Mouse (Mus musculus): ENCODE results near the gene Olfr1318. TPM values are rescaled to one million over a fixed set of nuclear protein-coding genes. Genes with fewer than 3 reads are reported as not detected.

The Olfr1318 gene
- polyA plus RNA-seq, 1 experiment: not detected

GRCm38 (mm10) chr2:112196859-112197258, 42.9 kb downstream of the Olfr1318 start:
- Histone ChIP-seq H3K27me3 (ENCODE audit: control insufficient read depth, insufficient read depth, insufficient read length) (no peaks in the 10 kb centered on the region), H3K79me2 (ENCODE audit: control insufficient read depth, insufficient read depth) (no peaks in the 10 kb centered on the region), H3ac (ENCODE audit: control insufficient read depth, insufficient read length) (no peak overlapping the region), H3K36me3 (ENCODE audit: control insufficient read depth, insufficient read depth) (no peaks in the 10 kb centered on the region), H3K4me2 (ENCODE audit: low read depth) (no peak overlapping the region), H3K4me3 (no peak overlapping the region)
- TF ChIP-seq E2F4 (IDR thresholded peaks at IDR 0.05; ENCODE audit: insufficient read depth) (no peak), CEBPB (IDR thresholded peaks at IDR 0.05; ENCODE audit: insufficient read depth, poor library complexity, severe bottlenecking) (no peak), TCF12 (IDR thresholded peaks at IDR 0.05; ENCODE audit: insufficient read depth, poor library complexity, severe bottlenecking) (no peak), USF1 (IDR thresholded peaks at IDR 0.05; ENCODE audit: low read depth) (no peak), REST (IDR thresholded peaks at IDR 0.05; ENCODE audit: insufficient read depth, insufficient read length) (no peak), SRF (IDR thresholded peaks at IDR 0.05; ENCODE audit: control insufficient read depth, insufficient read length, low read depth) (no peak), TCF3 (IDR thresholded peaks at IDR 0.05; ENCODE audit: insufficient read length, low read depth) (no peak), MAX (IDR thresholded peaks at IDR 0.05; ENCODE audit: low read depth) (no peak), POLR2AphosphoS2 (IDR thresholded peaks at IDR 0.05; ENCODE audit: insufficient read length, low read depth) (no peak), POLR2A (IDR thresholded peaks at IDR 0.05; ENCODE audit: insufficient read length, low read depth) (no peak), MYOG (IDR thresholded peaks at IDR 0.05; ENCODE audit: control insufficient read depth in 1 of 3, insufficient read depth in 1 of 3, insufficient read length in 2 of 3, low read depth in 2 of 3) (no peak), MYOD1 (IDR thresholded peaks at IDR 0.05; ENCODE audit: control insufficient read depth in 1 of 3, insufficient read length in 2 of 3, low read depth in 2 of 3) (no peak)

- no peaks in the 10 kb centered on the region for H3K27me3 ChIP-seq (ENCODE audit: control insufficient read depth, insufficient read depth, insufficient read length)
- H3K79me2 ChIP-seq (ENCODE audit: control insufficient read depth, insufficient read depth): no peaks in the 10 kb centered on the region
- H3ac ChIP-seq (ENCODE audit: control insufficient read depth, insufficient read length): no peak overlapping the region
- no peak overlapping the region for H3K4me3 ChIP-seq
- H3K4me2 ChIP-seq (ENCODE audit: low read depth): no peak overlapping the region
- H3K36me3 ChIP-seq (ENCODE audit: control insufficient read depth, insufficient read depth): no peaks in the 10 kb centered on the region
- no peak for TF ChIP-seq REST (IDR thresholded peaks at IDR 0.05; ENCODE audit: insufficient read depth, insufficient read length)
- no peak for TF ChIP-seq POLR2A (IDR thresholded peaks at IDR 0.05; ENCODE audit: insufficient read length, low read depth)
- no peak for TF ChIP-seq USF1 (IDR thresholded peaks at IDR 0.05; ENCODE audit: low read depth)
- no peak for TF ChIP-seq MYOG (IDR thresholded peaks at IDR 0.05; ENCODE audit: control insufficient read depth in 1 of 3, insufficient read depth in 1 of 3, insufficient read length in 2 of 3, low read depth in 2 of 3)
- no peak for TF ChIP-seq POLR2AphosphoS2 (IDR thresholded peaks at IDR 0.05; ENCODE audit: insufficient read length, low read depth)
- TF ChIP-seq SRF (IDR thresholded peaks at IDR 0.05; ENCODE audit: control insufficient read depth, insufficient read length, low read depth): no peak
- TF ChIP-seq TCF12 (IDR thresholded peaks at IDR 0.05; ENCODE audit: insufficient read depth, poor library complexity, severe bottlenecking): no peak
- TF ChIP-seq E2F4 (IDR thresholded peaks at IDR 0.05; ENCODE audit: insufficient read depth): no peak
- TF ChIP-seq TCF3 (IDR thresholded peaks at IDR 0.05; ENCODE audit: insufficient read length, low read depth): no peak
- TF ChIP-seq MYOD1 (IDR thresholded peaks at IDR 0.05; ENCODE audit: control insufficient read depth in 1 of 3, insufficient read length in 2 of 3, low read depth in 2 of 3): no peak
- no peak for TF ChIP-seq MAX (IDR thresholded peaks at IDR 0.05; ENCODE audit: low read depth)
- TF ChIP-seq CEBPB (IDR thresholded peaks at IDR 0.05; ENCODE audit: insufficient read depth, poor library complexity, severe bottlenecking): no peak
Measured at GRCm38 (mm10) chr2:112203056-112203455, 49.1 kb downstream of the Olfr1318 start.

Other genes starting within 250 kb of the Olfr1318 start
- gene Olfr1306, start 237.9 kb upstream of the Olfr1318 start, polyA plus RNA-seq (2012; fragmentation: generic; extraction: Trizol): not detected
- gene Olfr1307, start 204.8 kb upstream of the Olfr1318 start, polyA plus RNA-seq (2012; fragmentation: generic; extraction: Trizol): not detected
- gene Olfr1308, start 189.3 kb upstream of the Olfr1318 start, polyA plus RNA-seq (2012; fragmentation: generic; extraction: Trizol): not detected
- gene Olfr1309, start 163.9 kb upstream of the Olfr1318 start, polyA plus RNA-seq (2012; fragmentation: generic; extraction: Trizol): not detected
- not detected for gene Olfr1310, start 141.5 kb upstream of the Olfr1318 start, polyA plus RNA-seq (2012; fragmentation: generic; extraction: Trizol)
- gene Olfr1311, start 129.8 kb upstream of the Olfr1318 start, polyA plus RNA-seq (2012; fragmentation: generic; extraction: Trizol): not detected
- not detected for gene Olfr1312, start 104.0 kb upstream of the Olfr1318 start, polyA plus RNA-seq (2012; fragmentation: generic; extraction: Trizol)
- not detected for gene Olfr1313, start 76.4 kb upstream of the Olfr1318 start, polyA plus RNA-seq (2012; fragmentation: generic; extraction: Trizol)
- gene Olfr1314, start 57.4 kb upstream of the Olfr1318 start, polyA plus RNA-seq (2012; fragmentation: generic; extraction: Trizol): not detected
- gene Olfr1315-ps1, start 38.8 kb upstream of the Olfr1318 start, polyA plus RNA-seq (2012; fragmentation: generic; extraction: Trizol): not detected
- not detected for gene Olfr1316, start 19.2 kb upstream of the Olfr1318 start, polyA plus RNA-seq (2012; fragmentation: generic; extraction: Trizol)
- not detected for gene Olfr1317, start 13.9 kb upstream of the Olfr1318 start, polyA plus RNA-seq (2012; fragmentation: generic; extraction: Trizol)
- gene Lpcat4, start 85.3 kb downstream of the Olfr1318 start, polyA plus RNA-seq (2012; fragmentation: generic; extraction: Trizol): 32.8 TPM
- gene Nutm1, start 105.1 kb downstream of the Olfr1318 start, polyA plus RNA-seq (2012; fragmentation: generic; extraction: Trizol): not detected
- gene Nop10, start 107.7 kb downstream of the Olfr1318 start, polyA plus RNA-seq (2012; fragmentation: generic; extraction: Trizol): 129 TPM
- gene Slc12a6, start 111.6 kb downstream of the Olfr1318 start, polyA plus RNA-seq (2012; fragmentation: generic; extraction: Trizol): 7.0 TPM
- not detected for gene Gm21985, start 112.1 kb downstream of the Olfr1318 start, polyA plus RNA-seq (2012; fragmentation: generic; extraction: Trizol)
- gene Emc4, start 213.8 kb downstream of the Olfr1318 start, polyA plus RNA-seq (2012; fragmentation: generic; extraction: Trizol): 184 TPM
- 9.0 TPM for gene Katnbl1, start 225.0 kb downstream of the Olfr1318 start, polyA plus RNA-seq (2012; fragmentation: generic; extraction: Trizol)

All from myocyte (in vitro differentiated cells).